Mouse (Mus musculus) ES-E14 (cell line): Measurements from ENCODE around the gene Gatb. TPM values are rescaled to one million over a fixed set of nuclear protein-coding genes. Genes with fewer than 3 reads are reported as not detected.

Experiments
- DNase-seq: peaks from one replicate; pipeline ENCODE4 v3.0.0-alpha.2; 2013; ENCODE audit warnings: low read depth, low spot score
- H3K27ac ChIP-seq: 2 replicates; pipeline ENCODE4 v1.5.1; 2012; ENCODE audit warnings: low read depth, mild to moderate bottlenecking, low read length, moderate library complexity, mixed read lengths; ENCODE audit not compliant: poor library complexity, insufficient read depth, severe bottlenecking
- H3K36me3 ChIP-seq: 2 replicates; pipeline ENCODE4 v1.6.1; 2012; ENCODE audit warnings: mild to moderate bottlenecking, low read length, moderate library complexity, mixed read lengths; ENCODE audit not compliant: control insufficient read depth, poor library complexity, insufficient read depth, severe bottlenecking
- H3K4me1 ChIP-seq, 2 experiments: fragments of 150-350 bp in 1 of 2; sonication (generic) in 1 of 2; 2 replicates each; pipeline ENCODE4 v1.6.1; 2012; ENCODE audit warnings: low read length in 2 of 2, mild to moderate bottlenecking in 1 of 2, mixed read lengths in 1 of 2; ENCODE audit not compliant: control insufficient read depth in 2 of 2, insufficient read depth in 2 of 2, poor library complexity in 1 of 2
- H3K4me3 ChIP-seq, 2 experiments: fragments of 150-350 bp in 1 of 2; sonication (generic) in 1 of 2; 2 replicates each; pipeline ENCODE4 v1.5.1; 2012; ENCODE audit warnings: low read length in 2 of 2, low read depth in 1 of 2, mild to moderate bottlenecking in 1 of 2, mixed read lengths in 1 of 2; ENCODE audit not compliant: insufficient read depth in 1 of 2, poor library complexity in 1 of 2, severe bottlenecking in 1 of 2
- H3K9ac ChIP-seq: 2 replicates; pipeline ENCODE4 v1.6.1; 2012; ENCODE audit warnings: low read depth, mild to moderate bottlenecking, low read length, mixed read lengths; ENCODE audit not compliant: poor library complexity, insufficient read depth, severe bottlenecking
- H3K9me3 ChIP-seq: fragments of 150-350 bp; sonication (generic); 2 replicates; pipeline ENCODE4 v1.6.1; 2012; ENCODE audit warnings: low read depth, mild to moderate bottlenecking, low read length; ENCODE audit not compliant: control insufficient read depth, insufficient read depth
- CHD2 ChIP-seq: IDR thresholded peaks from 2 replicates; pipeline ENCODE4 v1.6.1; 2014; ENCODE audit warnings: mild to moderate bottlenecking, low read depth, low read length, inconsistent platforms
- HCFC1 ChIP-seq: IDR thresholded peaks from 2 replicates; pipeline ENCODE4 v1.6.1; 2012; ENCODE audit warnings: low read length, inconsistent platforms, borderline replicate concordance; ENCODE audit not compliant: insufficient read depth
- MAFK ChIP-seq: IDR thresholded peaks from 2 replicates; pipeline ENCODE4 v1.6.1; 2014; ENCODE audit warnings: mild to moderate bottlenecking, low read depth, low read length, inconsistent platforms; ENCODE audit not compliant: insufficient read depth
- ZC3H11A ChIP-seq: IDR thresholded peaks from 2 replicates; pipeline ENCODE4 v1.6.1; 2012; ENCODE audit warnings: low read depth, mild to moderate bottlenecking, inconsistent platforms, low read length, borderline replicate concordance
- ZNF384 ChIP-seq: IDR thresholded peaks from 2 replicates; pipeline ENCODE4 v1.6.1; 2012; ENCODE audit warnings: low read depth, low read length, inconsistent platforms
- in situ Hi-C, 2 experiments: fragments of 600-800 bp; cut with MboI; formaldehyde crosslinking; loops; one replicate each; pipeline ENCODE4 v1.15.1; 2025; ENCODE audit warnings: low sequenced_read_pairs in 2 of 2, inconsistent platforms in 1 of 2; ENCODE audit not compliant: unreplicated experiment in 2 of 2
- total RNA-seq: library from RNA; depleted of rRNA; stranded (reverse); fragments of 300-350 nt; gene quantifications from 2 replicates; pipeline ENCODE4 v1.2.3, GENCODE M21; 2012

The Gatb gene
- total RNA-seq, 1 experiment: 16.9 TPM

- no peak for DNase-seq
Measured at GRCm38 (mm10) chr3:85644814-85645213, 70.9 kb downstream of the Gatb start.

DNA sequence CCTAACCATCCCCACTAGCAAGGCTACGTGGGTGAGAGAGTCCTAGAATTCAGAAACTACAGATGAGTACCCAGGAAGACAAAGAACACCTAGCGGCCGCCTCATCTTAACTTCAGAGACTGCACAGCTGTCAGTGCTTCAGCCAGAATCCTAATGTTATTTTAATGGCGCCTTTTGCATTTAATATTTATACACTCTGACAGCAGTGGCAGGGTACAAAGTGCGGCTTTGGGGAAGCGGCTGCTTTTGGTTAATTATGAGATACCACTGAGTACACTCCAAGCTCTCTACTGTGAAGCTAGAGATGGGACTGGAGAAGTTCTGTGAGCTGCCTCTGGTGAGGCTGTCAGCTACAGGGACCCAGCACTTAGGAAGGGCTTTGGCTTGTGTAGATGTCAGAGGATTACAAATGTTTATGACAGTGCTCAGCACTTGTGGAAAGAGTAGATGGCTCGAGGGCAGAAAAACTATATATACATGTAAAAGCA is 71.6 kb downstream of the Gatb start:
- Histone ChIP-seq H3K36me3 (no peaks in the 10 kb centered on the region), H3K9me3 (no peaks in the 10 kb centered on the region), H3K27ac (no peak overlapping the region), H3K4me1 (no peaks in the 10 kb centered on the region), H3K9ac (no peak overlapping the region), H3K4me3 (no peak overlapping the region)
- in situ Hi-C loops: no loop called here
- no peak for DNase-seq
- TF ChIP-seq ZC3H11A (no peak), HCFC1 (no peak), CHD2 (no peak), MAFK (no peak), ZNF384 (no peak)

More at GRCm38 (mm10) chr3:85644814-85645213, 70.9 kb downstream of the Gatb start:
- no peaks in the 10 kb centered on the region for H3K4me1 ChIP-seq
- H3K27ac ChIP-seq: no peak overlapping the region
- in situ Hi-C loops: no loop called here
- H3K36me3 ChIP-seq: no peaks in the 10 kb centered on the region
- no peak overlapping the region for H3K4me3 ChIP-seq
- H3K9me3 ChIP-seq: no peaks in the 10 kb centered on the region
- H3K9ac ChIP-seq: no peak overlapping the region
- TF ChIP-seq ZNF384 (no peak), CHD2 (no peak), HCFC1 (no peak), ZC3H11A (no peak), MAFK (no peak)

- in situ Hi-C loops: no loop called here
- Histone ChIP-seq H3K9ac (no peak overlapping the region), H3K36me3 (peaks cover 3% of the 10 kb centered on the region), H3K4me3 (no peak overlapping the region), H3K27ac (no peak overlapping the region), H3K9me3 (no peaks in the 10 kb centered on the region), H3K4me1 (no peaks in the 10 kb centered on the region)
- no peak for DNase-seq
- TF ChIP-seq CHD2 (no peak), MAFK (no peak), ZC3H11A (no peak), HCFC1 (no peak)
Measured at GRCm38 (mm10) chr3:85649176-85649575, 75.3 kb downstream of the Gatb start.

DNA sequence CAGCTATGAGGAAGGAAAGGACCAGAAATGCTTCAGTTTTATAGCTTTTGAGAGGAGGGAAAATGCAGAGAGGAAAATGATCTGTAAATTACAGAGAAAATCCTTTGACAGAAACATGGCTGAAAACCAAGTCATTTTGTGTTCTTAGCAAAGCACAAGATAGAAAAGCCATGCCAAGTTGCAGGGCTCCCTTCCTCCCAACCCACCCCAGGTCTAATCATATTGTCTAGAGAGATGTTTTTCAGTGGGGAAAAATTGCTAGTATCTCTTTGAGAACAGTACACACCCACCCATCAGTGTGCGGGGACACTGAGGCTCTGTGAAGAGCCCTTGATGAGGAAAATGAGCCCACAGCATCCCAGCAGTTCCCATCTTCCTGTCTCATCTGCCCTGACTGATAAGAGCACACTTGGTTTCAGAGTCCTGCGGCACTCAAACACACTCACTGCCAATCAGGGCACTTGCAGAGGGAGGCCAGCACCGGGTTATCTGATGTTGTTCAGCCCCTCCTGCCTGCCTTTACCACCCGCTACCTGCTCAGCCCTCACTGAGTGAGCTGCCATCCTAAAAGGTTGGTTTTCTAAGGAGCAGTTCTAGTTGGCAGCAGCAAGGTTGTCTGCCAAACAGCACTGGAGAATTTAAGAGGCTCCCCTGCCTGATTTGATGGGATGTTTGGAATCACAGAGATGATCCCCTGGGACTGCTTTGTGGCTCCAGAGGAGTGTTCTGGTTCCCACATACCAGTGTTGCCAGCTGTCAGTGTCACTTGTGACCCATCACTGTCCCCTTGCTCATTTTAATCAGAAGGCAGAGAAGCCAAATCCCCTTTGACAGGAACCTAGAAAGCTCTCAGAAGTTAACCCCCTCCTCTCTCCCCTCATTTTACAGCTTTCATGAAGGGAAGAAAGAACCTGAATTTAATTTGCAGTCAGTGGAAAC is 79.1 kb downstream of the Gatb start:
- H3K27ac ChIP-seq: no peak overlapping the region
- H3K4me3 ChIP-seq: no peak overlapping the region
- DNase-seq: no peak
- H3K9ac ChIP-seq: no peak overlapping the region
- H3K4me1 ChIP-seq: no peaks in the 10 kb centered on the region
- no peak for TF ChIP-seq HCFC1
- no peak for TF ChIP-seq ZNF384
- TF ChIP-seq ZC3H11A: no peak
- no peak for TF ChIP-seq CHD2
- TF ChIP-seq MAFK: no peak
- H3K36me3 ChIP-seq: peaks cover 3% of the 10 kb centered on the region
- in situ Hi-C loops: no loop called here
- no peaks in the 10 kb centered on the region for H3K9me3 ChIP-seq
